Mouse (Mus musculus) brain, embryonic 14.5 days (tissue): ENCODE measurements at regions not wholly inside any gene's neighbourhood (a gene's known extent, or its start where the extent isn't known, plus 50 kb on each side); places are given as distances from the start of the nearest gene placed in this dataset.

ENCODE experiments used
- CTCF ChIP-seq: fragments of 200-500 bp; IDR thresholded peaks from 2 replicates; pipeline ENCODE4 v1.5.1; 2012; ENCODE audit warnings: inconsistent platforms, mild to moderate bottlenecking, moderate library complexity, borderline replicate concordance; ENCODE audit not compliant: insufficient read depth, insufficient read length; ENCODE audit errors: extremely low read depth
- POLR2A ChIP-seq: fragments of 200-500 bp; IDR thresholded peaks from 2 replicates; pipeline ENCODE4 v1.6.1; 2012; ENCODE audit warnings: mild to moderate bottlenecking, inconsistent platforms, borderline replicate concordance; ENCODE audit not compliant: poor library complexity, insufficient read depth, insufficient read length, severe bottlenecking; ENCODE audit errors: extremely low read depth

DNA sequence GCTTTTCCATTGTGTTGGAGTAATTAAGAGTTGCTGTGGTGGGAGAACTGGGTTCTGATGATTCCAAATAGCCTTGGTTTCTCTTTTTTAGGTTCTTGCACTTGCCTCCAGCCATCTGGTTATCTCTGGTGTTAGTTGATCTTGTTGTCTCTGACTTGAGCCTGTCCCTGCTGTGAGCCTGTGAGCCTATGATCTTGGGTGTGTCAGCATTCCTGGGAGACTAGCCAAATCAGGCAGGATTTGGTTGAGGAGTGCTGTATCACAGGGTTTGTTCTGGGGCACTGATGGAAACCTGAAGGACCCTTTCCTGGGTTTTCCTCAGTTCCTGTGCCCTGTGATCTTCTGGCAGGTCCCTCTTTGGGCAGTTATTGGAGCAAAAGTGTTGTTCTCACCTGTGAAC lies 406.8 kb upstream of the Ppp6c start:
- TF ChIP-seq CTCF: no peak
- no peak for TF ChIP-seq POLR2A
